9 mouse cellular contexts compared by ENCODE assay signal in genomic region chr2:102030652-102031051, GRCm38 (mm10).
DNase-seq lines count a peak whose midpoint lies in the region; ATAC-seq lines count a peak whose summit lies in the region.
"Had no signal": no experiment of that assay in that cellular context is flagged by ENCODE, and none has a peak within 500 bp of the region (broad histone marks: within the 10 kb centered on the region; RNA-seq: fewer than 3 reads in every experiment).

No protein-coding gene starts in this region.

- peak; percentile 73 for DNase-seq in cerebellum, postnatal 10 days
- no peak for DNase-seq in cerebellum, adult 9-11 months
- peak; percentile 49 for DNase-seq in adrenal gland, postnatal 25 days
- peak; percentile 55 to 74 for DNase-seq in left cerebral cortex, postnatal 10 days (ENCODE audit: extremely low spot score in 1 of 2, low spot score in 2 of 2)
- DNase-seq in testis, postnatal 14 days (ENCODE audit: low spot score), result peak; percentile 13

- no peak overlapping the region for H3K4me2 ChIP-seq in hindbrain, embryonic 15.5 days
- H3K4me2 ChIP-seq in midbrain, embryonic 16.5 days (ENCODE audit: low read length), result no peak overlapping the region
- H3K4me2 ChIP-seq: limb, embryonic 15.5 days had no signal

- WGBS in hindbrain, embryonic 15.5 days, result 17% methylated on average over 5 of the region's 5 CpGs
- 9% methylated on average over 5 of the region's 5 CpGs for WGBS in midbrain, embryonic 16.5 days

- H3K4me3 ChIP-seq in hindbrain, embryonic 15.5 days, result no peak overlapping the region
- H3K4me3 ChIP-seq in midbrain, embryonic 16.5 days (ENCODE audit: low read depth, low read length), result no peak overlapping the region
- H3K4me3 ChIP-seq: limb, embryonic 15.5 days had no signal

- no peak overlapping the region for H3K27ac ChIP-seq in hindbrain, embryonic 15.5 days (replicated peaks)
- H3K27ac ChIP-seq in midbrain, embryonic 16.5 days (ENCODE audit: low read length), result no peak overlapping the region
- H3K27ac ChIP-seq: limb, embryonic 15.5 days had no signal

- no peaks in the 10 kb centered on the region for H3K27me3 ChIP-seq in hindbrain, embryonic 15.5 days
- H3K27me3 ChIP-seq in midbrain, embryonic 16.5 days (ENCODE audit: control insufficient read depth, insufficient read depth, low read depth, low read length), result no peaks in the 10 kb centered on the region
- H3K27me3 ChIP-seq: limb, embryonic 15.5 days had no signal

- no peaks in the 10 kb centered on the region for H3K36me3 ChIP-seq in hindbrain, embryonic 15.5 days
- no peaks in the 10 kb centered on the region for H3K36me3 ChIP-seq in midbrain, embryonic 16.5 days (ENCODE audit: control insufficient read depth, insufficient read depth, low read length)

- intact Hi-C loops in left cerebral cortex, postnatal 10 days (cut with DNase I), result loop anchor here (5.0 kb wide), 2 partner anchors 67 to 422 kb away; partner anchors contain the start of gene Fjx1

- H3K9ac ChIP-seq in hindbrain, embryonic 15.5 days, result no peak overlapping the region
- no peak overlapping the region for H3K9ac ChIP-seq in midbrain, embryonic 16.5 days (ENCODE audit: low read depth, low read length)
- H3K9ac ChIP-seq: limb, embryonic 15.5 days had no signal

- peaks cover 55% of the 10 kb centered on the region for H3K4me1 ChIP-seq in hindbrain, embryonic 15.5 days (replicated peaks)
- H3K4me1 ChIP-seq in midbrain, embryonic 16.5 days (ENCODE audit: control insufficient read depth, insufficient read depth, low read length), result peaks cover 20% of the 10 kb centered on the region

- no peaks in the 10 kb centered on the region for H3K9me3 ChIP-seq in hindbrain, embryonic 15.5 days
- no peaks in the 10 kb centered on the region for H3K9me3 ChIP-seq in midbrain, embryonic 16.5 days (replicated peaks; ENCODE audit: control insufficient read depth, low read length, poor library complexity, severe bottlenecking)
- H3K9me3 ChIP-seq: limb, embryonic 15.5 days had no signal

- ATAC-seq in frontal cortex, adult (ENCODE audit: low TSS enrichment), result peak; percentile 62
- ATAC-seq in hindbrain, embryonic 15.5 days (ENCODE audit: low FRiP score, low read depth), result peak; percentile 64
- ATAC-seq in midbrain, embryonic 16.5 days, result peak; percentile 72
